Mouse (Mus musculus): ENCODE results near the gene Tmem258. TPM values are rescaled to one million over a fixed set of nuclear protein-coding genes. Genes with fewer than 3 reads are reported as not detected.

Gene Tmem258
- polyA plus RNA-seq, 1 experiment: 291 TPM

GRCm38 (mm10) chr19:10188281-10188811 lies 15.5 kb upstream of the Tmem258 start:
- TF ChIP-seq POLR2AphosphoS2 (IDR thresholded peaks at IDR 0.05; ENCODE audit: insufficient read length, low read depth) (no peak), E2F4 (IDR thresholded peaks at IDR 0.05; ENCODE audit: insufficient read depth) (no peak), MYOG (IDR thresholded peaks at IDR 0.05; ENCODE audit: control insufficient read depth in 1 of 3, insufficient read depth in 1 of 3, insufficient read length in 2 of 3, low read depth in 2 of 3) (no peak), MYOD1 (IDR thresholded peaks at IDR 0.05; ENCODE audit: control insufficient read depth in 1 of 3, insufficient read length in 2 of 3, low read depth in 2 of 3) (no peak), SRF (IDR thresholded peaks at IDR 0.05; ENCODE audit: control insufficient read depth, insufficient read length, low read depth) (no peak), POLR2A (IDR thresholded peaks at IDR 0.05; ENCODE audit: insufficient read length, low read depth) (no peak)
- H3K4me3 ChIP-seq: no peak overlapping the region

GRCm38 (mm10) chr19:10189022-10189421 lies 14.8 kb upstream of the Tmem258 start:
- H3ac ChIP-seq (ENCODE audit: control insufficient read depth, insufficient read length): no peak overlapping the region
- H3K4me2 ChIP-seq (ENCODE audit: low read depth): no peak overlapping the region
- H3K79me2 ChIP-seq (ENCODE audit: control insufficient read depth, insufficient read depth): peaks cover 34% of the 10 kb centered on the region
- no peak overlapping the region for H3K4me3 ChIP-seq
- H3K36me3 ChIP-seq (ENCODE audit: control insufficient read depth, insufficient read depth): peaks cover 72% of the 10 kb centered on the region
- no peaks in the 10 kb centered on the region for H3K27me3 ChIP-seq (ENCODE audit: control insufficient read depth, insufficient read depth, insufficient read length)
- TF ChIP-seq MYOG (IDR thresholded peaks at IDR 0.05; ENCODE audit: control insufficient read depth in 1 of 3, insufficient read depth in 1 of 3, insufficient read length in 2 of 3, low read depth in 2 of 3) (no peak), MAX (IDR thresholded peaks at IDR 0.05; ENCODE audit: low read depth) (no peak), SRF (IDR thresholded peaks at IDR 0.05; ENCODE audit: control insufficient read depth, insufficient read length, low read depth) (no peak), POLR2AphosphoS2 (IDR thresholded peaks at IDR 0.05; ENCODE audit: insufficient read length, low read depth) (no peak), REST (IDR thresholded peaks at IDR 0.05; ENCODE audit: insufficient read depth, insufficient read length) (no peak), CEBPB (IDR thresholded peaks at IDR 0.05; ENCODE audit: insufficient read depth, poor library complexity, severe bottlenecking) (no peak), E2F4 (IDR thresholded peaks at IDR 0.05; ENCODE audit: insufficient read depth) (no peak), MYOD1 (IDR thresholded peaks at IDR 0.05; ENCODE audit: control insufficient read depth in 1 of 3, insufficient read length in 2 of 3, low read depth in 2 of 3) (no peak), TCF3 (IDR thresholded peaks at IDR 0.05; ENCODE audit: insufficient read length, low read depth) (no peak)

More at GRCm38 (mm10) chr19:10188281-10188811, 15.5 kb upstream of the Tmem258 start:
- H3K27me3 ChIP-seq (ENCODE audit: control insufficient read depth, insufficient read depth, insufficient read length): no peaks in the 10 kb centered on the region
- peaks cover 66% of the 10 kb centered on the region for H3K36me3 ChIP-seq (ENCODE audit: control insufficient read depth, insufficient read depth)
- H3K79me2 ChIP-seq (ENCODE audit: control insufficient read depth, insufficient read depth): peaks cover 41% of the 10 kb centered on the region
- no peak overlapping the region for H3K4me2 ChIP-seq (ENCODE audit: low read depth)
- no peak overlapping the region for H3ac ChIP-seq (ENCODE audit: control insufficient read depth, insufficient read length)

DNA sequence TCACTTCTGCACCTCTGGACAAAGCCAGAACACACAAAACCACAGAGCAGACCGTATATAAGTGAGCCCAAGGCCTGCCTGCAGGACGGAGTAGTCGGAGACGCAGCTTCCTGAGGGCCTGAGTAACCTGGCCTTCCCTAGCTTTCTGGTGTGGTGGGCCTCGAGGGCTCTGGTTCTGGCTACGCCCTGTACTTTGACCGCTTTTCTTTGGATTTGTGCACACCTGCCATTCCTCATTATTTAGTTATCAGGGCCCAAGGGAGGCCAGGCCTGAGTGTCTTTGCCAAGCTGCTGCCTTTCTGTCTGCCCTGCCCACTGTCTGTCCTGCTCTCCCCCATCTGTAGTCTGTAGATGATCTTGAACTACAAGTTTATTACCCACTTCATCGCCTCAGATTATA lies 13.9 kb upstream of the Tmem258 start:
- Histone ChIP-seq H3K4me3 (no peak overlapping the region), H3K36me3 (ENCODE audit: control insufficient read depth, insufficient read depth) (peaks cover 72% of the 10 kb centered on the region), H3K4me2 (ENCODE audit: low read depth) (no peak overlapping the region), H3K79me2 (ENCODE audit: control insufficient read depth, insufficient read depth) (peaks cover 25% of the 10 kb centered on the region), H3ac (ENCODE audit: control insufficient read depth, insufficient read length) (no peak overlapping the region), H3K27me3 (ENCODE audit: control insufficient read depth, insufficient read depth, insufficient read length) (no peaks in the 10 kb centered on the region)
- TF ChIP-seq MAX (IDR thresholded peaks at IDR 0.05; ENCODE audit: low read depth) (no peak), REST (IDR thresholded peaks at IDR 0.05; ENCODE audit: insufficient read depth, insufficient read length) (no peak), MYOD1 (IDR thresholded peaks at IDR 0.05; ENCODE audit: control insufficient read depth in 1 of 3, insufficient read length in 2 of 3, low read depth in 2 of 3) (no peak), SRF (IDR thresholded peaks at IDR 0.05; ENCODE audit: control insufficient read depth, insufficient read length, low read depth) (no peak), TCF12 (IDR thresholded peaks at IDR 0.05; ENCODE audit: insufficient read depth, poor library complexity, severe bottlenecking) (no peak), POLR2A (IDR thresholded peaks at IDR 0.05; ENCODE audit: insufficient read length, low read depth) (no peak), E2F4 (IDR thresholded peaks at IDR 0.05; ENCODE audit: insufficient read depth) (no peak), USF1 (IDR thresholded peaks at IDR 0.05; ENCODE audit: low read depth) (no peak)

- no peak for TF ChIP-seq MYOD1 (IDR thresholded peaks at IDR 0.05; ENCODE audit: control insufficient read depth in 1 of 3, insufficient read length in 2 of 3, low read depth in 2 of 3)
- no peak for TF ChIP-seq E2F4 (IDR thresholded peaks at IDR 0.05; ENCODE audit: insufficient read depth)
- TF ChIP-seq MAX (IDR thresholded peaks at IDR 0.05; ENCODE audit: low read depth): no peak
- no peak for TF ChIP-seq TCF3 (IDR thresholded peaks at IDR 0.05; ENCODE audit: insufficient read length, low read depth)
- TF ChIP-seq POLR2A (IDR thresholded peaks at IDR 0.05; ENCODE audit: insufficient read length, low read depth): no peak
- TF ChIP-seq SRF (IDR thresholded peaks at IDR 0.05; ENCODE audit: control insufficient read depth, insufficient read length, low read depth): no peak
- TF ChIP-seq CEBPB (IDR thresholded peaks at IDR 0.05; ENCODE audit: insufficient read depth, poor library complexity, severe bottlenecking): no peak
- no peak for TF ChIP-seq POLR2AphosphoS2 (IDR thresholded peaks at IDR 0.05; ENCODE audit: insufficient read length, low read depth)
- no peak for TF ChIP-seq USF1 (IDR thresholded peaks at IDR 0.05; ENCODE audit: low read depth)
- TF ChIP-seq REST (IDR thresholded peaks at IDR 0.05; ENCODE audit: insufficient read depth, insufficient read length): no peak
- TF ChIP-seq MYOG (IDR thresholded peaks at IDR 0.05; ENCODE audit: control insufficient read depth in 1 of 3, insufficient read depth in 1 of 3, insufficient read length in 2 of 3, low read depth in 2 of 3): no peak
These were observed 13.0 kb upstream of the Tmem258 start for GRCm38 (mm10) chr19:10190796-10191195.

GRCm38 (mm10) chr19:10191326-10191725 lies 12.5 kb upstream of the Tmem258 start:
- H3K36me3 ChIP-seq (ENCODE audit: control insufficient read depth, insufficient read depth): peaks cover 61% of the 10 kb centered on the region
- H3K27me3 ChIP-seq (ENCODE audit: control insufficient read depth, insufficient read depth, insufficient read length): no peaks in the 10 kb centered on the region
- H3K4me3 ChIP-seq: no peak overlapping the region
- no peak for TF ChIP-seq MAX (IDR thresholded peaks at IDR 0.05; ENCODE audit: low read depth)
- TF ChIP-seq POLR2A (IDR thresholded peaks at IDR 0.05; ENCODE audit: insufficient read length, low read depth): no peak
- no peak for TF ChIP-seq USF1 (IDR thresholded peaks at IDR 0.05; ENCODE audit: low read depth)
- no peak for TF ChIP-seq POLR2AphosphoS2 (IDR thresholded peaks at IDR 0.05; ENCODE audit: insufficient read length, low read depth)
- TF ChIP-seq E2F4 (IDR thresholded peaks at IDR 0.05; ENCODE audit: insufficient read depth): no peak
- no peak for TF ChIP-seq MYOD1 (IDR thresholded peaks at IDR 0.05; ENCODE audit: control insufficient read depth in 1 of 3, insufficient read length in 2 of 3, low read depth in 2 of 3)
- TF ChIP-seq CEBPB (IDR thresholded peaks at IDR 0.05; ENCODE audit: insufficient read depth, poor library complexity, severe bottlenecking): no peak
- no peak overlapping the region for H3ac ChIP-seq (ENCODE audit: control insufficient read depth, insufficient read length)
- peaks cover 11% of the 10 kb centered on the region for H3K79me2 ChIP-seq (ENCODE audit: control insufficient read depth, insufficient read depth)
- H3K4me2 ChIP-seq (ENCODE audit: low read depth): no peak overlapping the region

More at GRCm38 (mm10) chr19:10190796-10191195, 13.0 kb upstream of the Tmem258 start:
- Histone ChIP-seq H3K79me2 (ENCODE audit: control insufficient read depth, insufficient read depth) (peaks cover 16% of the 10 kb centered on the region), H3ac (ENCODE audit: control insufficient read depth, insufficient read length) (no peak overlapping the region), H3K4me3 (no peak overlapping the region), H3K27me3 (ENCODE audit: control insufficient read depth, insufficient read depth, insufficient read length) (no peaks in the 10 kb centered on the region), H3K4me2 (ENCODE audit: low read depth) (no peak overlapping the region), H3K36me3 (ENCODE audit: control insufficient read depth, insufficient read depth) (peaks cover 66% of the 10 kb centered on the region)
